Mouse (Mus musculus): Measurements from ENCODE around the gene Itgb2.

Gene Itgb2

GRCm38 (mm10) chr10:77517066-77517620 is 12.9 kb upstream of the Itgb2 start:
- peak; percentile 81 for DNase-seq (ENCODE audit: low spot score)

DNA sequence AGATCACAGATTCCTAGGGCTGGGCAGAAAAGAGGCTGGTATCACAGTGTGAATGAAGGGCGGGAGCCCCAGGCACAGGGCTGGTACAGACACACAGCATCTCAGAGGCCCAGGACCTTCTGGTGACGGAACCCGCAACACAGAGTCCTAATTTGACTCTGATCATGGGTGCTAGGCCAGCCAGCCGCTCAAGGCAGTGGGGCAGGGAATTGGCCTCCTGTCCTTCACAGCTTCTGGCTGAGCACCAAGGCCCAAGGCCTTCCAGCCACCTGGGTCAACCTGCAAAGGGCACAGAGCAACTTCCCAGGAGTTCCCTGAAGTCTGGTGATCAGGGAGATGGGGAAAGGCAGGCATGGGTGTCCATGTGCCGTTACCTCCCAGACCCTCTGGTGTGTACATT is 12.3 kb upstream of the Itgb2 start:
- no peak for DNase-seq (ENCODE audit: low spot score)

GRCm38 (mm10) chr10:77519191-77519590 is 10.9 kb upstream of the Itgb2 start:
- DNase-seq (ENCODE audit: low spot score), result no peak

DNA sequence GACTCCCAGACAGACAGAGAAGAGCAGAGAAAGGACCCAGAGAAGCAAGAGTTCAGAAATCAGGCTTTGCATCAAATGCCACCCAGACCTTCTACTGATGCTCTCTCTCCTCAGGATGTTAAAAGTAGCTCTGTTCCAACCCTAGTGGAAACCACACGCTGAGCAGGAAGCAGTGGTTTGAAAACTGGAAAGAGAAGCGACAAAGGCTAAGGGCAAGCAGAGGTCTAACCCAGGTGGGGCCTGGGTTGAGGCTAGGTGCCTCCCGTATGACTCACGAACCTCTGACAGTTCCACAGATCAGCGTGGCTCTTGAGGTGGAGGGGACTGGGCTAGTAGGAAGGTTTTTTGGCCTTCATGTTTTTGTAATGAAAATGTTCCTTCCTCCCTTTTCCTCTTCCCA is 9.6 kb upstream of the Itgb2 start:
- peak; percentile 84 for DNase-seq (ENCODE audit: low spot score)

DNA sequence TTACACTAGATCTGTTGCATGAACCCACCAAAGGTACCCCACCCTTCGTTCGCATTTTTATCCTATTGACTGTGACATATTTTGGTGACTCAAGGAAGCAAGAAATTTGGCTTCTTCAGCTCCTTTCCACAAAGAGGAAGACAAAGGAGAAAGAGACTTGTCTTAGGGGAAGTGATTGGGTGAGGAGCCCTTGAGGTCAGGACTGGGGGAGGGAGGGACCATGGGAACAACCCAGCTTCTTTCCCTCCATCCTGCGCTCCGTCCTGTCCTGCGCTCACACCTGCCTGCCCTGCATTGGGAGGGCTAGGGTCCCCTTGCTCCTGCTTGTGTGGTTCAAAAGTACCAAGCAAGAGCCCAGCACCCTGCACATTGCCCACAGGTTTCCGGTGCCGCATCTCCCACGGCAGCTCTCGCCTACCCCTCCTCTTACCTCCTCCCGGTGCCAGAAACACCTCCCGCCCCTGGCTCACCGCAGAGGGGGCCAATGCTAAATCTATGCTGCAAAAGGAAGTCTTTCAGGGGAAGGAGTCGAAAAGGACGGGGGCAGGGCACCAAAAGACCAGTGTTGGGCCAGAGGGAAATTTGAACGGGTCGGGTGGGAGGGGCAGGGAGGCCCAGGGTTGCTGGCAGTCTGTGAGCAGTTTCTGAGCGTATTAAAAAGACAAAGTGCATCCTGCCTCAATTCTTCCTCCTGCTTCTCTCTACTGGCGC is 7.9 kb upstream of the Itgb2 start:
- DNase-seq (ENCODE audit: low spot score), result peak; percentile 83

GRCm38 (mm10) chr10:77522746-77523145 is 7.3 kb upstream of the Itgb2 start:
- DNase-seq (ENCODE audit: low spot score), result no peak

DNA sequence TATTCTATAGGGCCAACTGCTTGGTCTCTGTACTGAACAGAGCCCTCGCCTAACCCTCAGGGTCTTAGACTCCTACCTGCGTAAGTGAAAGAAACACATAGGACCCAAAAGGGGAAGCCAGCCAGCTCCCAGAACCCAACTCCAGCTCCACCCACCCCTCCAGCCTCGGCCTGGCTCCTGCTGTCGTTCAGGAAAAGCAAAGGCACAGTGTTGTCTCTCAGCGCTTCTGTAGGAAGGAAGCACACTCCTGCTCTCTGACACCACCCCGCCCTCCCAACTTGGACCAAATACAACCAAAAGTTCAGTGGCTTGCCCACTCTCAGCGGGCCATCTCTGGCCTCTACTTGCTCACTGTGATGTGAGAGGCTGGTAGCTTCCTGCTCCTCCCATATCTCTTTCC is 6.7 kb upstream of the Itgb2 start:
- no peak for DNase-seq (ENCODE audit: low spot score)

DNA sequence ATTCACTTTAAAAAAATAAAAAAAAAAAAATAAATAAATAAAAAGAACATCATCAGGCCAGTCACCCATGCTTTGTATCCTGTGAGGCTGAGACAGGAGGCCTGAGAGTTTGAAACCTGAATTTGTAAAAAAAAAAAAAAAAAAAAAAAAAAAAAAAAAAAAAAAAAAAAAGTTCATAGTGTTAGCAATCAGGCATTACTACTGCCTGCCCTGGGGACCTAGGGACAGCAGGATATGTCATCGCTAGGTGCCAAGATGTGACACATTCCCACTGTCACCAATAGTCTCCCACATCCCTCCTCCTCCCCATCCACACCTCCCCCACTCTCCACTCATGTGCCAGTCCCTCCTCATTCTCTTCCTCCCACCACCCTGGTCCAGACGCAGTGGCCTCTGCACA is 3.6 kb upstream of the Itgb2 start:
- DNase-seq (ENCODE audit: low spot score), result no peak

- no peak for DNase-seq (ENCODE audit: low spot score)
Measured at GRCm38 (mm10) chr10:77528634-77529033, 1.4 kb upstream of the Itgb2 start.

DNA sequence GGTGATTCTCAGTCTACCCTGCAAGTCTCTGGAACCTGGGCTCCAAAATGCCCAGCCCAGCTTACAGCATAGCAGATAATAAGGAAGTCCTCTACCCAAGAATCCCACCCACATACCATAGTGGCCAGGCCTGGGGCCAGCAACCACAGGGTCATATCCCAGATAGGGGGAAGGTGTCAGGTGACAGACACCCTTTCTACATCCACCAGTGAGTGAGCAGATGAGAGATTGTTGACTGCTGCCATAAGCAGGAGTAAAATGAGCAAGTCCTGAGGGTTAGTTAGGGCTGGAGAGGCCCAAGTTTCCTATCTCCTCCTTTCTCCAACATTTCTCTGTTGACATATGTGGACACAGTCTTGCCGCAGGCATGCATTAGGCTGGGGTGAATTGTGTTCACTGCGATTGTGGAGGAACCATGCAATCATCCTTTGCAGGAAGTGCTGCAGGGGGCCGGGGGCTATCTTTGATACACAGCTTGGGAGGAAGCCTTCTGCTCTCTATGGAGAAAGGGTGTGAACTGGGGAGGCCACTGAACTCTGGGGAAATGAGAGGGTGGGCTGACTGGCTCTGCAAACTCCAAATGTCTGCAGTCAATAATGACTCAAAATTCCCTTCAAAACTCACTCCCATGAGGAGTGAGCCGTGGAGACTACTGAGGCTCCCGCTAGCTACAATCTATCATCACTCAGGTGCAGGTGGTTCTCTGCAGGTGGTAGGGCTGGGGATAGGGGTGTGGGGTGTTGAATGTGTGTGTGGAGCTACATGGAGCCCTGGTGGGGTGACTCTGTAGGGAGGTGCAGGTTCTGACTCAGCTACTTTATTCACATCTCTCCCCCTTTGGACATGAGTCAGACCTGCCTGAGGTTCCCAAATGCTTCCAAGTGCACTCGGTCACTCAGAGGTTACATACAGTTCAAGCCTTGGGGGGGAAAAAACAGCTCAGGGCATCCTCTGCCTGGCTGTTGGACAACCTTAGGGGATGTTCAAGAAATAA is 1.3 kb downstream of the Itgb2 start:
- DNase-seq (ENCODE audit: low spot score), result no peak

DNA sequence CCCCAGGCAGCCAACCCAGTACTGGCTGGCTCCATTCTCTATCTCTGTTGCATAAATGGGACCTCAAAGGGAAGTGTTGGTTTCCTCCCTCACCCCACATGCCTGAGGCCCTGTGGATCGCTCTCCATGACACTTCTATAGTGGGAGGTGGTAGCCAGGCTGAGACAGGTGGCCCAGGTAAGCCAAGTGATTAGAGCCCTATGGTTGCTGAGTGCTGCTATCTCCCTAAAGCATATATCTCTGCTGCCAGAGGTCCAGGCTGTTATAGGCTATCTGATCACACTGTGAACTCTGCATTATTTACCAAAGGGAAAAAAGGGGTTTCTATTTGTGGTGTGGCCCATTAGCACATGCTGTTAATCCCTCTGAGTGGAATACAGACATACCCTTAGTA is 2.0 kb downstream of the Itgb2 start:
- no peak for DNase-seq (ENCODE audit: low spot score)

GRCm38 (mm10) chr10:77536727-77537126 is 6.7 kb downstream of the Itgb2 start:
- peak; percentile 52 for DNase-seq (ENCODE audit: low spot score)

GRCm38 (mm10) chr10:77537215-77538209 is 7.5 kb downstream of the Itgb2 start:
- DNase-seq (ENCODE audit: low spot score), result peak; percentile 77

- DNase-seq (ENCODE audit: low spot score), result peak; percentile 35
Measured at GRCm38 (mm10) chr10:77539320-77539945, 9.4 kb downstream of the Itgb2 start.

- no peak for DNase-seq (ENCODE audit: low spot score)
Measured at GRCm38 (mm10) chr10:77540576-77541102, 10.6 kb downstream of the Itgb2 start.

DNA sequence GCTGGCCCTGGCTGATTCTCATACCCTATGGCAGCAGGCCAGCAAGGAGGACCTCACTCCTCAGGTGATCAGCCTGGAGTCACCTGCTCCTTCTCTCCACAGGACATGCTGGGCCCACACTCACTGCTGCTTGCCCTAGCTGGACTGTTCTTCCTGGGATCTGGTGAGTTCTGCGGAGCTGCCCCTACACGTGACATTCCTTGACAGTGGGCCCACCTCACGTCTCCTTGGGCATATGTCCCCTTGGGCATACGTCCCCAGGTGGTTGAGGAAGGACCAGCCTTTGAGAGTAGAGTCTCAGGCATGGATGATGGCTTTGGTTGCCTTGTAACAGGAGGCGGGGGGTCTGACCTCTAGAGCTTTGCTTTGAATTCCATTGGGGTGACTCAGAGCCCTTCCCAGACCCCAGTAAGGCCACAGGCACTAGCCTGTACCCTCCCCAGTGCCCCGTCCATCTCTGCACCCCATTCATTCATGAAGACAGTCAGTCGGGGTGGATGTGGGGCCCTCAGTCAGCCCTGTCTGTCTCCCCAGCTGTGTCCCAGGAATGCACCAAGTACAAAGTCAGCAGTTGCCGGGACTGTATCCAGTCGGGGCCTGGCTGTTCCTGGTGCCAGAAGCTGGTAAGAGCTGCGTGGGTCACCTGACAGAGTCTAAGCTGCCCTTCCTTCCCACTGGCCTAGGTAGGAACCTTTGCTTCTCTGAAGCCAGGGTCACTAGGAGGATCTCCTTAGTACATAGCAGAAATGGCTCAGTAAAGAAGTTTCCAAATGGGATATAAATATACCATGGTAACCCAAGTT is 12.0 kb downstream of the Itgb2 start:
- no peak for DNase-seq (ENCODE audit: low spot score)

- DNase-seq (ENCODE audit: low spot score), result peak; percentile 57
Measured at GRCm38 (mm10) chr10:77543226-77543625, 13.2 kb downstream of the Itgb2 start.

DNA sequence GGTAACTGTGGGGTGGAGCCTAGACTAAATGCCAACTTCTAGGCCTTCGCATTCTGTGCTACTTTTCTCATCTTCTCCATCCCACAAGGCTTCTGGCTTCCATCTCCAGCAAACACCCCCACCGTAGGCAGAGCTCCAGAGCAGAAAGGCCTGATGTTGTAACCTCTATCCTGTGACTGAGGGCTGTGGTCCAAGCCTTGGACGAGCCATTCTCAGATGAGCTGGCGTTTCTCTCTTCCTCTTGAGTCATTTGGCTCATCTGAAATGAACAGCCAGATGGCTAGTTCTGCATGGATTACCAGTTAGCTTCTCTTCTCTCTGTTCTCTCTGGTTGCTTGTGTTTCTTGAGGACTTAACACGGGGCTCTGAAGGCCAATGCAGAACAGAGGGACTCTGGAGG is 14.9 kb downstream of the Itgb2 start:
- no peak for DNase-seq (ENCODE audit: low spot score)

GRCm38 (mm10) chr10:77548576-77548975 is 18.5 kb downstream of the Itgb2 start:
- DNase-seq (ENCODE audit: low spot score), result no peak

- DNase-seq (ENCODE audit: low spot score), result no peak
Measured at GRCm38 (mm10) chr10:77550874-77551273, 20.8 kb downstream of the Itgb2 start.

All from T-cell, adult 2 months (primary cell).